Mouse (Mus musculus) liver, adult (tissue): ENCODE measurements around the gene E2f8.
A peak's percentile ranks its signal among the peaks of the same experiment; 100 is the strongest.

ENCODE experiments used
- GATA4 ChIP-seq: IDR thresholded peaks from 2 replicates; pipeline ENCODE4 v1.6.1; 2014; ENCODE audit warnings: mild to moderate bottlenecking, low read length; ENCODE audit not compliant: insufficient replicate concordance

The E2f8 gene

GRCm38 (mm10) chr7:48881486-48881885 lies at the start of gene E2f8:
Gene E2f8, minus strand, starts transcription at chr7:48881596.
- no peak for TF ChIP-seq GATA4

GRCm38 (mm10) chr7:48930399-48930798 lies 49.0 kb upstream of the E2f8 start:
- TF ChIP-seq GATA4: no peak

GRCm38 (mm10) chr7:48928364-48928763 lies 47.0 kb upstream of the E2f8 start:
- no peak for TF ChIP-seq GATA4

GRCm38 (mm10) chr7:48925214-48925613 lies 43.8 kb upstream of the E2f8 start:
- TF ChIP-seq GATA4: peak; percentile 81; the same call in 1 of the 2 replicates

- TF ChIP-seq GATA4: no peak
Measured at GRCm38 (mm10) chr7:48923620-48924019, 42.2 kb upstream of the E2f8 start.

GRCm38 (mm10) chr7:48918389-48918788 lies 37.0 kb upstream of the E2f8 start:
- no peak for TF ChIP-seq GATA4

- TF ChIP-seq GATA4: no peak
Measured at GRCm38 (mm10) chr7:48917988-48918387, 36.6 kb upstream of the E2f8 start.

- TF ChIP-seq GATA4: peak; percentile 60; the same call in 1 of the 2 replicates
Measured at GRCm38 (mm10) chr7:48917463-48917862, 36.1 kb upstream of the E2f8 start.

GRCm38 (mm10) chr7:48914630-48915506 lies 33.5 kb upstream of the E2f8 start:
- no peak for TF ChIP-seq GATA4

GRCm38 (mm10) chr7:48911146-48911545 lies 29.8 kb upstream of the E2f8 start:
- TF ChIP-seq GATA4: no peak

- no peak for TF ChIP-seq GATA4
Measured at GRCm38 (mm10) chr7:48910282-48910681, 28.9 kb upstream of the E2f8 start.

GRCm38 (mm10) chr7:48909342-48909671 lies 27.9 kb upstream of the E2f8 start:
- TF ChIP-seq GATA4: no peak

GRCm38 (mm10) chr7:48908521-48909341 lies 27.3 kb upstream of the E2f8 start, which contains the start of gene Nav2:
Gene Nav2, plus strand, starts transcription at chr7:48908716.
- no peak for TF ChIP-seq GATA4

- no peak for TF ChIP-seq GATA4
Measured at GRCm38 (mm10) chr7:48902454-48902853, 21.1 kb upstream of the E2f8 start.

- TF ChIP-seq GATA4: no peak
Measured at GRCm38 (mm10) chr7:48900408-48901167, 19.2 kb upstream of the E2f8 start.
